Mouse (Mus musculus): ENCODE measurements around the gene Ly6g. TPM values are rescaled to one million over a fixed set of nuclear protein-coding genes. Genes with fewer than 3 reads are reported as not detected.
"Not testable (repeated sequence)": the region's sequence is repeated elsewhere in the genome, so short reads cannot be mapped to it uniquely, and the experiment has no call there.

Gene Ly6g
- not detected in 2 replicates for polyA plus RNA-seq (2012; rRNA removed)

DNA sequence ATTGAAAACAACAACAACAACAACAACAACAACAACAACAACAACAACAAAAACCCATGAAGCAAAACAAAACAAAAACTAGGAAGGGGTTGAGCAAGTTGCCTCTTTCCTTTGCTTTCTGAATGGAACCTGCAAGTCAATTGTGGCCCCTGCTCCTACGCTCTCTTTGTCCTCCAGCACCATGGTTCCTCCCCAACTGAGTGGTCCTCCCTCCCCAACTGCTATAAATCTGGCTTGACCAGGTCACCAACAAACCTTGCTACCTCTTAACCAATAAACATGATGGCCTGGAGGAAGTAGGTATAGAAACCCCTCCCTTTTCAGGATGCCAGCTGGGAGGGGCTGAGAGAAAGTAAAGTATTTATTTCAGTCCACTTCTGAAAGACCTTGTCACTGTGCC is at the start of gene Ly6g:
Ly6g (plus strand) TSS at position 301 of the 400 bp plus-strand sequence.
- DNase-seq (ENCODE audit: low spot score), result no peak

DNA sequence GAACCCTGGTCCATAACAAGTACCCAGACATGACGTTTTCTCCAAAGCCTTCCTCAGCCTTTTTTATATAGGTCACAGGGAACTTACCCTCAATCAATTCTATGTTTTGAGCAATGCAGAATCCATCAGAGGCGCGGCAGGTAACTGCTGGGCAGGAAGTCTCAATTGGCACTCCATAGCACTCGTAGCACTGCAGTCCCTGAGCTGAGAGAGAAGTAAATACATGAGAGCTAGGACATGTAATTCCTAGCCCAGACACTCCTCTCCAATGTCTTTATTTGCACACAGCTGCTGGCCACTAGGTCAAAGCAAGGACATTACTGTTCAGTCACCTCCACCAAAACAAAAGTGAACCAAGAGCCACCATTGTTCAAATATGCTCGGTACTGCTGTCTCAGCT is 44.6 kb upstream of the Ly6g start:
- DNase-seq (ENCODE audit: low spot score), result not testable (repeated sequence)

DNA sequence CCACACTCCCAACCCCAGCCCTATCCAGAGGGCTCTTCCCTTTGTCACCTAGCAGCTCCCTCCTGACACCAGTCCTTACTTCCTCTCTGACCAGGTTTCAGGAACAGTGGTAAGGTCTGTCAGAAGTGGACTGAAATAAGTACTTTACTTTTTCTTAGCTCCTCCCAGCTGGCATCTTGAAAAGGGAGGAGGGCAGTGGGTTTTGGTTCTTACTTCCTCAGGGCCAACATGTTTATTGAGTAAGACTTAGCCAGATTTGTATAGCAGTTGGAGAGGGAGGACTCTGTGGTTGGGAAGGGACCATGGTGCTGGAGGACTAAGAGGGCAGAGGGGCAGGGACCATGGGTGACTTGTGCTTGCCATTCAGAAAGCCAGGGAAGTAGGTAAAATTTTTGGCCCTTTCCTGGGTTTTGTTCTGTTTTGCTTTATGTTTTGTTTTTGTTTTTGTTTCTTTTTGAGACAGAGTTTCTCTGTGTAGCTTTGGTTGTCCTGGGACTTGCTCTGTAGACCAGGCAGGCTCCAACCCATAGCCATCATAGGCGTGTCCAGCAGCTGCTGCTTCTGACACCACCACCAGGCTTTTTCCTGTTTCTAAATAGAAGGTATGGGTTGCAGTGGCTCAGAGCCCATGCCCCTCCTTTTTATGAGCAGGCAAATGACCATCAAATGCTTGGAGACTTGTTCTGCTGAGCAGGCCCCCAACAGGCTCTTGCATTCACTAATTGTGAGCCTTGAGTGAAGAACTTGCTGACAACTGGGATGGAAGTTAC is 43.0 kb upstream of the Ly6g start, which contains the start of gene Ly6c2:
Ly6c2 (minus strand) TSS at position 110 of the 770 bp plus-strand sequence.
- DNase-seq (ENCODE audit: low spot score), result not testable (repeated sequence)

DNA sequence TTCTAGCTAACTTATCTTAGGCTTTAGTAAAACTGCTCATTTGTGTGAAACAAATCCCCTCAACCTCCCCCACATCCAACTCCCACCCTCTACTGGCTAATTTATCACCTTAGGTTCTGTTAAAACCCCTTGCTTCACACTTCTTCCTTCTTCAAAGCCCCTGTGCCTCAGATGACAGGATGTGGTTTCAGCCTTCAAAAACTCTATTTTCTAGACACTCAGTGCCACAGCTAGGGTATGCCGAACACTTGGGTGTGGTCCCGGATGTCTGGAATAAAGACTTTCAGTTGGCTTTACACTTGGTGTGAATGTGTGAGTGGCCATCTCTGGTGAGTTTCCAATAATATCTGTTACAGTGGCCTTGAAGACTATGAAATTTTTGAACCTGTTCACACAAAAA is 38.5 kb upstream of the Ly6g start:
- DNase-seq (ENCODE audit: low spot score), result no peak

DNA sequence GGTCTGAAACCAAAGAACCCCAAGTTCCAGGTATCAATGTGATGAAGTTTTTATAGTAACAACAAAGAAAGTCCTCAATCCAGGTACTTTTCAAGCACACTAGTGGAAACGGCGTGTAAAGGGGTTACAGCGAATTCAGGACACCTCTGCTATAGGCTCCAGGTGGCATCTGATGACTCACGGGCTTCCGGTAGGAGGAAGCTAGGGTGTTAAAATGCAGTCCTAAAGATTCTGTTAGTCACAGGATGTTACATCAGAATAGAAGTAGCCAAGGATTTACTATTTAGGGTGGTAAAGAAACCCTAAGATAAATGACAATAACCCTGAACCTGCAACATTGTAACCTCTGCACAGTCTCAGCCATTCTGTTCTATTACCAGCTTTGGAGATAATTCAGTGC is 37.6 kb upstream of the Ly6g start:
- not testable (repeated sequence) for DNase-seq (ENCODE audit: low spot score)

DNA sequence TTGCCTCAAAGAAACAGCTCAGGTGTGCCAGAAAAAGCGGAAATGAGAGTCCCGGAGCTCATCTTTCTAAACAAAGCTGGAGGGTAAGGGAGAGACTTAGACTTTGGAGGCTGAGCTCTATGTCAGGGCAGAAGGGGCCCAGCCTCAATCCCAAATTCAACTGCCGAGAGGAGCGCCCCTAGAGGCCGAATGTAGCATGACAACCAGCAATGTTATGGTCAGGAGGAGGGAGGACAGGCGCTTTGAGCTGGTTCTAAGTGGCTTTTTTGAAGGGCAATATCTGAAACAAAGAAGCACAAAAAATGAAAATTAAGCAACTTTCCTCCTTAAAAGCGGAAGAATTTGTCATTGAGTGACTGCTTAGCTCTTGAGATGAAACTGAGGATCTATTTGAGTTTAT is 36.3 kb upstream of the Ly6g start:
- not testable (repeated sequence) for DNase-seq (ENCODE audit: low spot score)

DNA sequence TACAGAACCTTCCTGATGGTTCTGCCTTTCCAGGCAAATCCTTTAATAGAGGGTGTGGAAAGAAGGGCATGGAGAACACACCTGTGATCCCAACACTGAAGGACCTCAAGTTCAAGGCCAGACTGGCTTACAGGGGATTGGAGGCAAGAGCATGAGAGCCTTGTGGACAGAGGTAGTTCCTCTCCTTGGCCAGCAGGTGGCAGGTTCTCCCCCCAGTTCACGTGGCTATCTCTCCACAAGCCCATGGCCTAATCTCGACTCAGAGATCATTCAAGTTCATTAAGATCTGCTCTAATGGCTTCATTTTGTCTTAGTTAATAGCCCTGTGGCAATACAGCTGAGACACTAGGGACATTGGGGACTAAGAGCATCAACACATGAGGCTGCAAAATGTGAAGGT is 35.0 kb upstream of the Ly6g start:
- no peak for DNase-seq (ENCODE audit: low spot score)

DNA sequence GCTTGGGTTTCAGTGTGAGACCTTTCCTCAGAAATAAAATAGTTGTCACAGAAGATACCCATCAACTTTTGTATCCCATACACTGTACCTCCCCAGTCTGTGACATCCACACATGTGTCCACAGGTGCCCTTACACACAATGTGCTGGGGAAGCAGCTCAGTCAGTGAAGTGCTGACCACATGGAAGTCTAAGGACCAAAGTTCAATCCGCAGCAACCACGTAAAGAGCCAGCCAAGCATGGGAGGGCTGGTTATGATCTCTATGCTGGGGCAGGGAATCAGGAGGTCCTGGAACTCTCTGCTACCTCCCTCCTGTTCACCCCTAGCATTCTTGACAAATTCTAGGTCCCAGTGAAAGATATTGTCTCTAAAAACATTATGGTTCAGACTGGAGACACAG is 22.7 kb upstream of the Ly6g start:
- not testable (repeated sequence) for DNase-seq (ENCODE audit: low spot score)

DNA sequence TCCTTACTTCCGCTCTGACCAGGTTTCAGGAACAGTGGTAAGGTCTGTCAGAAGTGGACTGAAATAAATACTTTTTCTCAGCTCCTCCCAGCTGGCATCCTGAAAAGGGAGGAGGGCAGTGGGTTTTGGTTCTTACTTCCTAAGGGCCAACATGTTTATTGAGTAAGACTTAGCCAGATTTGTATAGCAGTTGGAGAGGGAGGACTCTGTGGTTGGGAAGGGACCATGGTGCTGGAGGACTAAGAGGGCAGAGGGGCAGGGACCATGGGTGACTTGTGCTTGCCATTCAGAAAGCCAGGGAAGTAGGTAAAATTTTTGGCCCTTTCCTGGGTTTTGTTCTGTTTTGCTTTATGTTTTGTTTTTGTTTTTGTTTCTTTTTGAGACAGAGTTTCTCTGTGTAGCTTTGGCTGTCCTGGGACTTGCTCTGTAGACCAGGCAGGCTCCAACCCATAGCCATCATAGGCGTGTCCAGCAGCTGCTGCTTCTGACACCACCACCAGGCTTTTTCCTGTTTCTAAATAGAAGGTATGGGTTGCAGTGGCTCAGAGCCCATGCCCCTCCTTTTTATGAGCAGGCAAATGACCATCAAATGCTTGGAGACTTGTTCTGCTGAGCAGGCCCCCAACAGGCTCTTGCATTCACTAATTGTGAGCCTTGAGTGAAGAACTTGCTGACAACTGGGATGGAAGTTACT is 19.8 kb upstream of the Ly6g start:
- DNase-seq (ENCODE audit: low spot score), result not testable (repeated sequence)

DNA sequence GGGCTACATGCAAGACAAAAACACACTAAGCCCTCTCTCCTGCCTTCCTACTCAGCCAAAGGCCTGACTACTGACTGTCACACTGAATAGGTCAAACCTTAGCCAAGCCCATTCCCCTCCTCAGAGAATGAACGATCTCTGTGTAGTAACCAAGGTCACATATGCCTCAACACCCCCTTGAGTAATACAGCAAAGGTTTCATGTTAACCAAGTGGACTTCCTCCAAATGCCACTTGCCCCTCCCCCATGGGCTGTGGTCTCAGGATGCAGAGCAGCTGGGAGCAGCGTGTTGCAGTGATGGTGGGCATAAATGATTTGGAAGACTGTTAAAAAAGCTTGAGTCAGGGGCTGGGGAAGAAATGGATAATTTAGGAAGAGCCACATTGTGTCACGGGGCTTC is 17.3 kb upstream of the Ly6g start:
- not testable (repeated sequence) for DNase-seq (ENCODE audit: low spot score)

DNA sequence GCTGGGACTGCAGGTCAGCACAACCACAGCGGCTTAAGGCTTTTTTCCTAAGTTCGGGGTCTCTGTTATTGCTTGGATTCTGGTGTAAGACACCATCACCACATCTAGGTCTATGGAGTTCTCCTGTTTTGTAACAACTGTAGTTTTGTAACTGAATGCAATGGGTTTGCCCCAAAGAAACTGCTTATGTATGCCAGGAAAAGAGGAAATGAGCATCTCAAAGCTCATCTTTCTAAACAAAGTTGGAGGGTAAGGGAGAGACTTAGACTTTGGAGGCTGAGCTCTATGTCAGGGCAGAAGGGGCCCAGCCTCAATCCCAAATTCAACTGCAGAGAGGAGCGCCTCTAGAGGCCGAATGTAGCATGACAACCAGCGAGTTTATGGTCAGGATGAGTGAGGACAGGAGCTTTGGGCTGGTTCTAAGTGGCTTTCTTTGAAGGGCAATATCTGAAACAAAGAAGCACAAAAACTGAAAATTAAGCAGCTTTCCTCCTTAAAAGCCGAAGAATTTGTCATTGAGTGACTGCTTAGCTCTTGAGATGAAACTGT is 13.2 kb upstream of the Ly6g start:
- DNase-seq (ENCODE audit: low spot score), result not testable (repeated sequence)

DNA sequence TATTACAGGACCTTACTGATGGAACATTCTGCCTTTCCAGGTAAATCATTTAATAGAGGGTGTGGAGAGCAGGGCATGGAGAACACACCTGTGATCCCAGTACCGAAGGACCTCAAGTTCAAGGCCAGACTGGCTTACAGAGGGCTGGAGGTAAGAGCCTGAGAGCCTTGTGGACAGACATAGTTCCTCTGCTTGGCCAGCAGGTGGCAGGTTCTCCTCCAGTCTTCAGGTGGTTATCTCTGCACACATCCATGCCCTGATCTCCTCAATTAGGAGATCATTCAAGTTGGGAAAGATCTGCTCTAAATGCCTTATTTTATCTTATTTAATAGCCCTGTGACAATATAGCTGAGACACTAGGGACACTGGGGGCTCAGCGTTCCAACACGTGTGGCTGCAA is 11.3 kb upstream of the Ly6g start:
- DNase-seq (ENCODE audit: low spot score), result no peak

DNA sequence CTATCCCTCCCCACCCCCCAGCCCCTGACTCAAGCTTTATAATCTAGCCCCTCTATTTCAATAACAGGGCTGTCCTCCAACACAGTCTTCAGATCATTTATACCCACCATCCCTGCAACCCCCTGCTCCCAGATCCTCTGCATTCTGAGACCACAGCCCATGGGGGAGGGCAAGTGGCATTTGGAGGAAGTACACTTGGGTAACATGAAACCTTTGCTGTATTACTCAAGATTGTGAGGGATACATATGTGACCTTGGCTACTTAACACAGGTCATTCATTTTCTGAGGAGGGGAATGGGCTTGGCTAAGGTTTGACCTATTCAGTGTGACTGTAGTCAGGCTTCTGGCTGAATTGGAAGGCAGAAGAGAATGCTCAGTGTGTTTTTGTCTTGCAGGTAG is 2.0 kb upstream of the Ly6g start:
- no peak for DNase-seq (ENCODE audit: low spot score)

DNA sequence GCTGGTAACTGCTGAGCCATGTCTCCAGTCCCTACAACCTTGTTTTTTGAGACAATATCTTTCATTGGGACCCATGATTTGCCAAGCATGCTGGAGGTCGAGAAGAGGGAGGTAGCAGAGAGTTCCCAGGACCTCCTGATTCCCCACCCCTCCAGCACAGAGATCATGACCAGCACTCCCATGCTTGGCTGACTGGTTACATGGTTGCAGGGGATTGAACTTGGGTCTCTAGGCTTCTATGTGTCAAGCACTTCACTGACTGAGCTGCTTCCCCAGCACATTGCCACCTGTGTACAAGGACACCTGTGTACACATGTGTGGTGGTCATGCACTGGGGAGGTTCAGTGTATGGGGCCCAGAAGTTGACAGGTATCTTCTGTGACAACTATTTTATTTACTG is 2.6 kb downstream of the Ly6g start:
- DNase-seq (ENCODE audit: low spot score), result no peak

DNA sequence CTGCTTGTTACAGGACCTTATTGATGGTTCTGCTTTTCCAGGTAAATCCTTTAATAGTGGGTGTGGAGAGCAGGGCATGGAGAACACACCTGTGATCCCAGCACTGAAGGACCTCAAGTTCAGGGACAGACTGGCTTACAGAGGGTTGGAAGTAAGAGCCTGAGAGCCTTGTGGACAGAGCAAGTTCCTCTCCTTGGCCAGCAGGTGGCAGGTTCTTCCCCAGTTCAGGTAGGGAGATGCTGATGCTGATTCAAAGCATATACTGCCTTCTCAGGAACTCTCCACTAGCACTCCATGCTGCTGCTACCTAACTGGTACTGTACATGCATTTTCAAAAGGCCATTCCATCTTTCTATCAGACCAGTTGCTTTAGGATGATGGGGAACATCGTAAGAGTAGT is 20.5 kb downstream of the Ly6g start:
- no peak for DNase-seq (ENCODE audit: low spot score)

DNA sequence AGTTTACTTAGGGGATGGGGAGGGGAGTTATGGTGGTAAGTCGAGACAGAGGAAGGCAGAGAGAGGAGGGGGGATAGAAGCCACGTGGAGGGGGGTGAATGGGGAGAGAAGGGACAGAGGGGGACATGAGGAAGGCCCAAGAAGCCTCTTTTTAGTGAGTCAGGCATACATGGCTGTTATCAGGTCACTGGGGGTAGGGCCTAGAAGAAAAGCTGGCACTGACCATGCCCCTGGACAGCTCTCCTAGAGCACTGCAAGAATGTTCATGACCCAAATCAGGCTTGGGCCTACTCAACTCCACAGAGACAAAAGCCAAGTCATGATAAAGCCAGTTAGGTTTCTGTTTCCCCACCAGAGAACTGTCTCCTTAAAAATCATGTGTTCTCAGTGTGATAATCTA is 31.3 kb downstream of the Ly6g start:
- no peak for DNase-seq (ENCODE audit: low spot score)

DNA sequence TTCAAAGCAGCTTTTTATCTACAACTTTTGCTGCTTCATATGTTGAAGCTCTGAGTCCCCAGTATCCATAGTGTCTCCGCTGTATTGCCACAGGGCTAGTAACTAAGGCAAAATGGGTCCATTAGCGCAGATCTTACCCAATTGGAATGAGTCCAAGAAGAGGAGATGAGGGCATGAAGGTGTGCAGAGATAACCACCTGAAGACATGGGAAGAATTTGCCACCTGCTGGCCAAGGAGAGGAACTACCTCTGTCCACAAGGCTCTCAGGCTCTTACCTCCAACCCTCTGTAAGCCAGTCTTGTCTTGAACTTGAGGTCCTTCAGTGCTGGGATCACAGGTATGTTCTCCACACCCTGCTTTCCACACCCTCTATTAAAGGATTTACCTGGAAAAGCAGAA is 34.1 kb downstream of the Ly6g start:
- DNase-seq (ENCODE audit: low spot score), result no peak

DNA sequence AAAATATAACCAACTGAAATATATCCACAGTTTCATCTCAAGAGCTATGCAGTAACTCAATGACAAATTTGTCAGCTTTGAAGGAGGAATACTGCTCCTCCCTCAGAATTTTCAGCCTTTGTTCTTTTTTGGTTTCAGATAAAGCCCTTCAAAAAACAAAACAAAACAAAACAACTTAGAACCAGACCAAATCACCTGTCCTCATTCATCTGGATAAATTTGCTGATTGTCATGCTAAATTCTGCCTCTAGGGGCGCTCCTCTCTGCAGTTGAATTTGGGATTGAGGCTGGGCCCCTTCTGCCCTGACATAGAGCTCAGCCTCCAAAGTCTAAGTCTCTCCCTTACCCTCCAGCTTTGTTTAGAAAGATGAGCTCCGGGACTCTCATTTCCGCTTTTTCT is 35.5 kb downstream of the Ly6g start:
- DNase-seq (ENCODE audit: low spot score), result not testable (repeated sequence)

Other genes starting within 250 kb of the Ly6g start
- gene Ly6i, start 171.8 kb upstream of the Ly6g start, polyA plus RNA-seq (2012; rRNA removed), result 0.19 and 0.63 TPM in 2 replicates
- 449 and 505 TPM in 2 replicates for gene Ly6a, start 157.2 kb upstream of the Ly6g start, polyA plus RNA-seq (2012; rRNA removed)
- 195 and 212 TPM in 2 replicates for gene Ly6c1, start 106.4 kb upstream of the Ly6g start, polyA plus RNA-seq (2012; rRNA removed)
- 5.1 and 7.1 TPM in 2 replicates for gene Ly6c2, start 43.3 kb upstream of the Ly6g start, polyA plus RNA-seq (2012; rRNA removed)
- gene BC025446, start 61.1 kb downstream of the Ly6g start, polyA plus RNA-seq (2012; rRNA removed), result 0.08 and 0.16 TPM in 2 replicates
- gene Ly6f, start 113.2 kb downstream of the Ly6g start, polyA plus RNA-seq (2012; rRNA removed), result not detected in 2 replicates

Measured in urinary bladder, adult 2 months (tissue).